Mouse (Mus musculus): Measurements from ENCODE around the gene Zmym4.
A peak's percentile ranks its signal among the peaks of the same experiment; 100 is the strongest.

Zmym4 gene

GRCm38 (mm10) chr4:126814854-126815253, 153.1 kb downstream of the Zmym4 start:
- peak; percentile 66 for DNase-seq

DNA sequence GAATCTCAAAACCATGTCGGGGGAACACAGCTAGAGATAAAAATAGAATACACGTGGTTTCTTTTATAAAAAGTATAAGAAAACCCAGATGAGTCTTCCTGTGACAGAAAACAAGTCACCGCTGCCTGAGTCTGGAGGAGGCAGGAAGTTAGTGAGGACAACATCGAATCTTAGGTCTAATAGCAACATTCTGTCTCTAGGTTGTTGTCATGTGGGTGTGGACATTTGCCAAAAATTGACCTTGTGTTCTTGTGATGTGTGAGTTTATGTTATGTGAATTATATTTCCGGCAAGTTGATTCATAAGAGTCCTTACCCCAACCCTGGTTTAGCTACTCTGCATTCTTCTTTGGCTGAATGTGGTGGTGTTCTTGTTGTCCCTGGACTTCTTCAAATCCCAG, 154.7 kb downstream of the Zmym4 start:
- DNase-seq = peak; percentile 51
